Mouse (Mus musculus): Measurements from ENCODE around the gene Safb.

Gene Safb

DNA sequence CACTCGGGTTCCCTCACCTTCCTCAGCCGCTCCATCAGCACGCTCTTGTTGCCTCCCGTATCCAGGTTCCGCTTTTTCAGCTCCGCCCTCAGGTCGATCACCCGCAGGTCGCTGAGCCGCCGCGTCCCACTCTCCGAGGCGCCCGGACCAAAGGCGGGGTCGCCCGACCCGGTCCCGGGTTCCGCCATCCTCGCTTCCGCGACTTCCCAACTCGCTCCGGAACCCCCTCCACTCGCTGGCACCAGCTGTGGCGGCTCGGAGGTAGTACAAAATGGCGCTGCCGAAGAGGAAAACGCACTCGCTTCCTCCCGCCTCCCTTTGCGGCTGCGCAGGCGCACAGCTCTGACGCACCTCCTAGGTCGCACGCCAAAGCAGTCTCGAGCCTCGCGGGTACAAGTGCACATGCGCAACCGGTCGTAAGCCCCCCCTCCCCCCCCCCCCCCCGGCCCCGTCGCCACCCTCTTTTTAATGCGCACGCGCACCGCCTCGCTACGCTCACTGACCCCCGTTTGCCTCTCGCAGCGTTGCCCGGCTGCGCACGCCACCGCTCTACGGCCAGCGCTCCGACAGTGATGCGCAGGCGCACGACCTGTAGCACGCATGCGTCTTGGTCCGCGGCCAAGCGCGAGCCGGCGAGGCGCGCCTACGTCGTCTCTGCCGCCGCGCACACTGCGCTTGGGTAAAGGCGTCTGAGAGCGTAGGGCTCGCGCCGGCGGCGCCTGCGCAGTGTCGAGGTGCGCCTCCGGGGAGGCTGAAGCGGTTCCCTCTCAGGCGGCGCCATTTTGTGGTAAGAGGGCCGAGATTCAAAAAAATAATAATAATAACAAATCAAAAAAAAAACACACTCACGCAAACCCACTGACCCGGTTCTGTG, at the start of gene Safb, which contains the start of gene Safb2:
TSS of gene Safb (plus strand) at position 569 of the 874 bp plus-strand sequence.
TSS of gene Safb2 (minus strand) at position 329 of the 874 bp plus-strand sequence.
- DNase-seq (ENCODE audit: low spot score), result peak; percentile 96

- no peak for DNase-seq (ENCODE audit: low spot score)
Measured at GRCm38 (mm10) chr17:56536192-56536591, 48.4 kb upstream of the Safb start.

- DNase-seq (ENCODE audit: low spot score), result no peak
Measured at GRCm38 (mm10) chr17:56536874-56537273, 47.8 kb upstream of the Safb start.

GRCm38 (mm10) chr17:56537912-56538311, 46.7 kb upstream of the Safb start:
- DNase-seq (ENCODE audit: low spot score), result no peak

- DNase-seq (ENCODE audit: low spot score), result no peak
Measured at GRCm38 (mm10) chr17:56540562-56540975, 44.1 kb upstream of the Safb start.

- DNase-seq (ENCODE audit: low spot score), result no peak
Measured at GRCm38 (mm10) chr17:56542736-56543135, 41.9 kb upstream of the Safb start.

- DNase-seq (ENCODE audit: low spot score), result no peak
Measured at GRCm38 (mm10) chr17:56543684-56544224, 40.9 kb upstream of the Safb start.

DNA sequence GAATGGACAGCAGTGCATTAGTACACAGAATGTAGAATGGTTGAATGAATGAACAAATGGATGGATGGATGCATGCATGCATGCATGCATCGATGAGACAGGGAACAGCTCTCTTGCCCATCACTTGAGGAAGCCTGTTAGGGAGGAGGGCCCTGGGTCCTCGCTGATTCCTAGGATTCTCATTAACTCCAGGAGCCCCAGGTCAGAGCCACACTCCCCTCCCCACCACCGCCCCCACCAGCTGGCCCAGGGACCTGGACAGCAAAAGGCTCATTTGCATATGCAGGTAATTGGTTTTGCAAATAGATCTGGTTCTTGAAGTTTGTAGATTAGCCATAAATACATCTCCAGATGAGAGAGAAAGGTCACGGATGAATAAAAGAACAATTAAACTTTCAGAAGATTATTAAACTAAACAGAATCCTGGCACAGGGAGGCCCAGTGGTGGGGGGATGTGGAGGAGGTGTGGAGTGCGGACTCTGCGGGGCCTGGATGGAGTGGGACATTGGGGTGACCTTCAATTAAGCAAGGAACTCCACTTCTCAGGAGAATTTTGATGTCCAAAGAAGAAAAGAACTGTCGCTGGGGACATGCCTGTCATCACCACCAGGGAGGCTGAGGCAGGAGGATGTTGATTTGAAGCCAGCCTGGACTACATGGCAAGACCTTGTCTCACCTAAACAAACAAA, 39.8 kb upstream of the Safb start:
- no peak for DNase-seq (ENCODE audit: low spot score)

DNA sequence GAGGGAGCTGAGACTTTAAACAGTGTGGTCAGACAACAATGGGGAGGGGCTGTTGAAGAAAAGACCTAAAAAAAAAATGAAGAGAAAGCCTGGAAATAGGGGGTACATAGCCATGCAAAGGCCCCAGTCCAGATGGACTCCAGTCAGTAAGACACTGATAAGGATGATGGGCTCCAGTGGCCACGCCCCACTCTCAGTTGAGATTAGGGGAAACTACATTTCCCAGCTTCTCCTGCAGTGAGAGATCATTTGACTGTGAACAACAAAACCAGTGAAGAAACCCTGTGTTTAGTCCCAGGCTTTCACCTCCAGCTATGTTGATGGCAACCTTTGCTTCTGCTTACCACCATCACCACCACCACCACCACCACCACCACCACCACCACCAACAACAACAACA, 38.7 kb upstream of the Safb start:
- DNase-seq (ENCODE audit: low spot score), result no peak

GRCm38 (mm10) chr17:56546576-56546975, 38.0 kb upstream of the Safb start:
- DNase-seq (ENCODE audit: low spot score), result no peak

- DNase-seq (ENCODE audit: low spot score), result no peak
Measured at GRCm38 (mm10) chr17:56547116-56547845, 37.3 kb upstream of the Safb start.

- no peak for DNase-seq (ENCODE audit: low spot score)
Measured at GRCm38 (mm10) chr17:56547846-56548604, 36.6 kb upstream of the Safb start.

DNA sequence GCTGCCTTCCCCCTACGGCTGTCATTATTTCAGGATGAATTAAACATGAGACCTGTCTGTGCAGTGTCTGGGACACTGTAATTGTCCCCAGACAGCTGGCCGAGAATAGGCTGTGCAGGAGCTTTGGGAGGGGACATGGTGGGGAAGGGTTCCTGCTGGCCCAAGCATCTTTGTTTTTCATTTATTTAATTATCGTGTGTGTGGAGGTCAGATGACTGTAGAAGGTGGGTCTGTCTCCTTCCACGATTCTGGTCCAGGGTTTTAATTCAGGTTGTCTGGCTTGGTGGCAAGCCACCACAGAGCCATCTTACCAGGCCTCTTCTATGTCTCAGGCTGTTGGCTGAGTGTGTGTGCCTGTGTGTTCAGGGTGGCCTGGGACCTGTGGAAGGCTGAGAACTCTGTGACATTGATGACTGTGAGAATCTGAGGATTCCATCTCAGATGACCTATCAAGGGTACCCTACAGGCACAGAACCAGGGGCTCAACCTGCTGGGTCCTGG, 36.0 kb upstream of the Safb start:
- DNase-seq (ENCODE audit: low spot score), result no peak

GRCm38 (mm10) chr17:56550784-56551475, 33.7 kb upstream of the Safb start:
- DNase-seq (ENCODE audit: low spot score), result no peak

GRCm38 (mm10) chr17:56551841-56552581, 32.6 kb upstream of the Safb start:
- no peak for DNase-seq (ENCODE audit: low spot score)

- DNase-seq (ENCODE audit: low spot score), result no peak
Measured at GRCm38 (mm10) chr17:56552781-56553363, 31.8 kb upstream of the Safb start.

GRCm38 (mm10) chr17:56554122-56554551, 30.5 kb upstream of the Safb start, which contains the start of gene Gm20219:
Gene Gm20219 (minus strand): TSS chr17:56554387.
- no peak for DNase-seq (ENCODE audit: low spot score)

DNA sequence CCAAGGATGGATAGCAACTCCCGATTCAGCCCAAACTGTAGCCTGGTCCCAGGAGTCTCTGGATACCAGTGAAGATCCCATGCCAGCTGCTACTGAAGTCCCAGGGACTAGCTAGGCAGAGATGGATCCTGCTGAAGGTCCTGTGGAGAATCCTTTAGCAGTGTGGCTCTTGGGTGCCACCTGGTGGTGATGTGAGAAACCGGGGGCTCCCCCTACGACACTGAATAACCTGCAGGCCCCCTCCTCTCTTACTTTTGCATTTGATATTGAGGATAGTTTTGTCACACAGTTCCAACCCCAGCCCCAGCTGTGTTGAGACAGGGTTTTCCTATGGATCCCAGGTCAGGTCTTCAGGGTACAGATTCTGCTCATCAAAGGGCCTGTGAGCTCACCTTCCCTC, 26.2 kb upstream of the Safb start:
- DNase-seq (ENCODE audit: low spot score), result no peak

GRCm38 (mm10) chr17:56559386-56559785, 25.2 kb upstream of the Safb start:
- no peak for DNase-seq (ENCODE audit: low spot score)
